Comparison of ENCODE assay signal across 15 mouse cellular contexts in genomic region chr3:102508455-102508854, GRCm38 (mm10). TPM values are rescaled to one million over a fixed set of nuclear protein-coding genes. Genes with fewer than 3 reads are reported as not detected.
DNase-seq lines count a peak whose midpoint lies in the region; ATAC-seq lines count a peak whose summit lies in the region.
"Had no signal": no experiment of that assay in that cellular context is flagged by ENCODE, and none has a peak within 500 bp of the region (broad histone marks: within the 10 kb centered on the region; RNA-seq: fewer than 3 reads in every experiment).

No protein-coding gene starts in this region.

- DNase-seq in embryo, embryonic 10 days (ENCODE audit: low spot score): peak; percentile 44
- no peak for DNase-seq in embryo, embryonic 11 days
- peak; percentile 32 for DNase-seq in midbrain, embryonic 14.5 days
- DNase-seq in forebrain, embryonic 14.5 days (ENCODE audit: low spot score): peak; percentile 61
- no peak for DNase-seq in frontal cortex, postnatal 25 days (ENCODE audit: low spot score in 2 of 2)
- DNase-seq in layer of hippocampus, postnatal 10 days (ENCODE audit: low spot score in 2 of 2): no peak
- DNase-seq: heart, adult 2 months; heart, postnatal 14 days; kidney, postnatal 36 days; lung, adult 2 months had no signal

- WGBS in midbrain, embryonic 14.5 days: 25% methylated on average over 9 of the region's 9 CpGs
- WGBS in midbrain, embryonic 13.5 days: 29% methylated on average over 9 of the region's 9 CpGs
- 2% methylated on average over 9 of the region's 9 CpGs for WGBS in forebrain, embryonic 14.5 days

- 0 out of 2 replicates have a peak, but pooled peaks cover 3% of the 10 kb centered on the region for H3K4me1 ChIP-seq in midbrain, embryonic 14.5 days (ENCODE audit: control insufficient read depth, insufficient read depth, low read length)
- peaks cover 6% of the 10 kb centered on the region; the same call in 1 of the 2 replicates for H3K4me1 ChIP-seq in midbrain, embryonic 13.5 days (replicated peaks)
- H3K4me1 ChIP-seq in forebrain, embryonic 14.5 days (ENCODE audit: control insufficient read depth, insufficient read depth, low read length): peaks cover 8% of the 10 kb centered on the region
- H3K4me1 ChIP-seq: megakaryocyte, embryonic 14.5 days had no signal

- no peaks in the 10 kb centered on the region for H3K27me3 ChIP-seq in midbrain, embryonic 14.5 days (ENCODE audit: control insufficient read depth, insufficient read depth, low read length)
- H3K27me3 ChIP-seq in midbrain, embryonic 13.5 days: no peaks in the 10 kb centered on the region
- H3K27me3 ChIP-seq in forebrain, embryonic 14.5 days (replicated peaks; ENCODE audit: control insufficient read depth, insufficient read depth, low read length): no peaks in the 10 kb centered on the region
- H3K27me3 ChIP-seq: limb, embryonic 15.5 days; megakaryocyte, embryonic 14.5 days had no signal

- ATAC-seq in midbrain, embryonic 14.5 days (ENCODE audit: low FRiP score, low TSS enrichment): no peak
- no peak for ATAC-seq in midbrain, embryonic 13.5 days
- ATAC-seq in forebrain, embryonic 14.5 days: peak; percentile 80; the same call in 1 of the 2 replicates

- H3K4me3 ChIP-seq in midbrain, embryonic 14.5 days (replicated peaks; ENCODE audit: low read depth, low read length): no peak overlapping the region
- H3K4me3 ChIP-seq in midbrain, embryonic 13.5 days (replicated peaks): no peak overlapping the region
- H3K4me3 ChIP-seq in forebrain, embryonic 14.5 days (ENCODE audit: low read depth, low read length): no peak overlapping the region
- H3K4me3 ChIP-seq: heart, adult 2 months; left cerebral cortex, adult 2 months; limb, embryonic 15.5 days; megakaryocyte, embryonic 14.5 days had no signal

- H3K27ac ChIP-seq in midbrain, embryonic 14.5 days (replicated peaks; ENCODE audit: low read depth, low read length): no peak overlapping the region
- no peak overlapping the region for H3K27ac ChIP-seq in midbrain, embryonic 13.5 days
- no peak overlapping the region for H3K27ac ChIP-seq in forebrain, embryonic 14.5 days (ENCODE audit: low read depth, low read length)
- H3K27ac ChIP-seq: heart, adult 2 months; left cerebral cortex, adult 2 months; limb, embryonic 15.5 days had no signal

- H3K9me3 ChIP-seq in midbrain, embryonic 14.5 days (ENCODE audit: control insufficient read depth, low read length): no peaks in the 10 kb centered on the region
- no peaks in the 10 kb centered on the region for H3K9me3 ChIP-seq in midbrain, embryonic 13.5 days
- no peaks in the 10 kb centered on the region for H3K9me3 ChIP-seq in forebrain, embryonic 14.5 days (replicated peaks; ENCODE audit: control insufficient read depth, low read length)
- H3K9me3 ChIP-seq: G1E; limb, embryonic 15.5 days had no signal

- H3K4me2 ChIP-seq in midbrain, embryonic 14.5 days (ENCODE audit: low read length): no peak overlapping the region
- H3K4me2 ChIP-seq in midbrain, embryonic 13.5 days (replicated peaks): no peak overlapping the region
- peak overlapping the region; percentile 4; the same call in 1 of the 2 replicates for H3K4me2 ChIP-seq in forebrain, embryonic 14.5 days (ENCODE audit: low read length)
- H3K4me2 ChIP-seq: limb, embryonic 15.5 days had no signal

- no peaks in the 10 kb centered on the region for H3K36me3 ChIP-seq in midbrain, embryonic 14.5 days (ENCODE audit: control insufficient read depth, insufficient read depth, low read length)
- H3K36me3 ChIP-seq in midbrain, embryonic 13.5 days: no peaks in the 10 kb centered on the region
- H3K36me3 ChIP-seq in forebrain, embryonic 14.5 days (ENCODE audit: control insufficient read depth, insufficient read depth, low read length): no peaks in the 10 kb centered on the region
- H3K36me3 ChIP-seq: G1E; limb, embryonic 15.5 days had no signal

- no peak overlapping the region for H3K9ac ChIP-seq in midbrain, embryonic 14.5 days (replicated peaks; ENCODE audit: low read length)
- H3K9ac ChIP-seq in midbrain, embryonic 13.5 days (replicated peaks): no peak overlapping the region
- no peak overlapping the region for H3K9ac ChIP-seq in forebrain, embryonic 14.5 days (ENCODE audit: low read length)
- H3K9ac ChIP-seq: limb, embryonic 15.5 days had no signal

RNA-seq across cellular contexts. Expression of gene Ngf, which starts 38.7 kb away (rescaled TPM):
- 0.34 and 0.64 TPM in 2 replicates for polyA plus RNA-seq in midbrain, embryonic 14.5 days (2014; fragmentation: Nextera tagmentation; extraction: Ambion mirVana)
- polyA plus RNA-seq in midbrain, embryonic 13.5 days (2015; fragmentation: Nextera tagmentation; extraction: Ambion mirVana): 0.23 TPM in 2 replicates
- 1.5 and 1.9 TPM in 2 replicates for polyA plus RNA-seq in forebrain, embryonic 14.5 days (2014; fragmentation: Nextera tagmentation; extraction: Ambion mirVana)
- 1 to 10 TPM; 5.4 to 7.3 TPM for total RNA-seq in layer of hippocampus, postnatal 10 days (2021)
- polyA plus RNA-seq: G1E had no signal

Comparison
In these comparisons a context has a peak if more than half of its experiments do, and no peak if none do; other contexts are left out.
1. DNase-seq: peak in embryo, embryonic 10 days (single experiment), midbrain, embryonic 14.5 days (single experiment) and forebrain, embryonic 14.5 days (single experiment); none in embryo, embryonic 11 days (single experiment), frontal cortex, postnatal 25 days (0 of 2) and layer of hippocampus, postnatal 10 days (0 of 2).